Mouse (Mus musculus): ENCODE measurements around the gene Slc39a2. TPM values are rescaled to one million over a fixed set of nuclear protein-coding genes. Genes with fewer than 3 reads are reported as not detected.

Slc39a2 gene
- total RNA-seq, 1 experiment, result 0.49 TPM

GRCm38 (mm10) chr14:51930824-51931223, 38.1 kb downstream of the Slc39a2 start:
- peak; percentile 57 for DNase-seq (ENCODE audit: low read depth, low spot score)
- Histone ChIP-seq H3K36me3 (ENCODE audit: control insufficient read depth, insufficient read depth, low read length, poor library complexity, severe bottlenecking) (no peaks in the 10 kb centered on the region), H3K4me3 (ENCODE audit: insufficient read depth in 1 of 2, low read depth in 1 of 2, low read length in 2 of 2, poor library complexity in 1 of 2, severe bottlenecking in 1 of 2) (no peak overlapping the region), H3K9ac (ENCODE audit: insufficient read depth, low read depth, low read length, poor library complexity, severe bottlenecking) (no peak overlapping the region), H3K4me1 (ENCODE audit: control insufficient read depth in 2 of 2, insufficient read depth in 2 of 2, low read length in 2 of 2, poor library complexity in 1 of 2) (no peaks in the 10 kb centered on the region), H3K27ac (ENCODE audit: insufficient read depth, low read depth, low read length, poor library complexity, severe bottlenecking) (no peak overlapping the region), H3K9me3 (ENCODE audit: control insufficient read depth, insufficient read depth, low read depth, low read length) (no peaks in the 10 kb centered on the region)
- in situ Hi-C loops (cut with MboI; ENCODE audit: low sequenced_read_pairs in 2 of 2, unreplicated experiment in 2 of 2), result no loop called here
- TF ChIP-seq ZC3H11A (IDR thresholded peaks at IDR 0.05; ENCODE audit: borderline replicate concordance, low read depth, low read length) (0 out of 2 replicates have a peak, but pooled peaks have one; percentile 11), ZNF384 (IDR thresholded peaks at IDR 0.05; ENCODE audit: low read depth, low read length) (no peak)

- Histone ChIP-seq H3K27ac (ENCODE audit: insufficient read depth, low read depth, low read length, poor library complexity, severe bottlenecking) (no peak overlapping the region), H3K9ac (ENCODE audit: insufficient read depth, low read depth, low read length, poor library complexity, severe bottlenecking) (no peak overlapping the region), H3K36me3 (ENCODE audit: control insufficient read depth, insufficient read depth, low read length, poor library complexity, severe bottlenecking) (no peaks in the 10 kb centered on the region), H3K9me3 (ENCODE audit: control insufficient read depth, insufficient read depth, low read depth, low read length) (no peaks in the 10 kb centered on the region), H3K4me1 (ENCODE audit: control insufficient read depth in 2 of 2, insufficient read depth in 2 of 2, low read length in 2 of 2, poor library complexity in 1 of 2) (no peaks in the 10 kb centered on the region), H3K4me3 (ENCODE audit: insufficient read depth in 1 of 2, low read depth in 1 of 2, low read length in 2 of 2, poor library complexity in 1 of 2, severe bottlenecking in 1 of 2) (no peak overlapping the region)
- TF ChIP-seq HCFC1 (IDR thresholded peaks at IDR 0.05; ENCODE audit: borderline replicate concordance, insufficient read depth, low read length) (no peak), ZC3H11A (IDR thresholded peaks at IDR 0.05; ENCODE audit: borderline replicate concordance, low read depth, low read length) (no peak), CHD2 (IDR thresholded peaks at IDR 0.05; ENCODE audit: low read depth, low read length) (no peak), ZNF384 (IDR thresholded peaks at IDR 0.05; ENCODE audit: low read depth, low read length) (no peak), MAFK (IDR thresholded peaks at IDR 0.05; ENCODE audit: insufficient read depth, low read depth, low read length) (no peak)
- in situ Hi-C loops (cut with MboI; ENCODE audit: low sequenced_read_pairs in 2 of 2, unreplicated experiment in 2 of 2), result no loop called here
- no peak for DNase-seq (ENCODE audit: low read depth, low spot score)
Measured at GRCm38 (mm10) chr14:51932092-51933020, 39.7 kb downstream of the Slc39a2 start.

- Histone ChIP-seq H3K36me3 (ENCODE audit: control insufficient read depth, insufficient read depth, low read length, poor library complexity, severe bottlenecking) (no peaks in the 10 kb centered on the region), H3K9ac (ENCODE audit: insufficient read depth, low read depth, low read length, poor library complexity, severe bottlenecking) (no peak overlapping the region), H3K9me3 (ENCODE audit: control insufficient read depth, insufficient read depth, low read depth, low read length) (no peaks in the 10 kb centered on the region), H3K4me3 (ENCODE audit: insufficient read depth in 1 of 2, low read depth in 1 of 2, low read length in 2 of 2, poor library complexity in 1 of 2, severe bottlenecking in 1 of 2) (no peak overlapping the region), H3K27ac (ENCODE audit: insufficient read depth, low read depth, low read length, poor library complexity, severe bottlenecking) (no peak overlapping the region), H3K4me1 (ENCODE audit: control insufficient read depth in 2 of 2, insufficient read depth in 2 of 2, low read length in 2 of 2, poor library complexity in 1 of 2) (peaks cover 2 to 6% of the 10 kb centered on the region in 2 experiments; a peak in 2 of 4 replicates)
- no peak for DNase-seq (ENCODE audit: low read depth, low spot score)
- in situ Hi-C loops (cut with MboI; ENCODE audit: low sequenced_read_pairs in 2 of 2, unreplicated experiment in 2 of 2), result no loop called here
- no peak for TF ChIP-seq HCFC1 (IDR thresholded peaks at IDR 0.05; ENCODE audit: borderline replicate concordance, insufficient read depth, low read length)
- TF ChIP-seq MAFK (IDR thresholded peaks at IDR 0.05; ENCODE audit: insufficient read depth, low read depth, low read length), result no peak
- no peak for TF ChIP-seq CHD2 (IDR thresholded peaks at IDR 0.05; ENCODE audit: low read depth, low read length)
- TF ChIP-seq ZNF384 (IDR thresholded peaks at IDR 0.05; ENCODE audit: low read depth, low read length), result no peak
- no peak for TF ChIP-seq ZC3H11A (IDR thresholded peaks at IDR 0.05; ENCODE audit: borderline replicate concordance, low read depth, low read length)
Measured at GRCm38 (mm10) chr14:51939005-51939404, 46.3 kb downstream of the Slc39a2 start.

GRCm38 (mm10) chr14:51940944-51941560, 48.4 kb downstream of the Slc39a2 start:
- H3K4me1 ChIP-seq (ENCODE audit: control insufficient read depth in 2 of 2, insufficient read depth in 2 of 2, low read length in 2 of 2, poor library complexity in 1 of 2), result peaks cover 2 to 6% of the 10 kb centered on the region in 2 experiments; a peak in 2 of 4 replicates
- in situ Hi-C loops (cut with MboI; ENCODE audit: low sequenced_read_pairs in 2 of 2, unreplicated experiment in 2 of 2), result no loop called here
- no peak overlapping the region for H3K9ac ChIP-seq (ENCODE audit: insufficient read depth, low read depth, low read length, poor library complexity, severe bottlenecking)
- no peak for TF ChIP-seq ZNF384 (IDR thresholded peaks at IDR 0.05; ENCODE audit: low read depth, low read length)
- no peak for TF ChIP-seq CHD2 (IDR thresholded peaks at IDR 0.05; ENCODE audit: low read depth, low read length)
- TF ChIP-seq ZC3H11A (IDR thresholded peaks at IDR 0.05; ENCODE audit: borderline replicate concordance, low read depth, low read length), result no peak
- H3K36me3 ChIP-seq (ENCODE audit: control insufficient read depth, insufficient read depth, low read length, poor library complexity, severe bottlenecking), result no peaks in the 10 kb centered on the region
- H3K9me3 ChIP-seq (ENCODE audit: control insufficient read depth, insufficient read depth, low read depth, low read length), result no peaks in the 10 kb centered on the region
- no peak overlapping the region for H3K4me3 ChIP-seq (ENCODE audit: insufficient read depth in 1 of 2, low read depth in 1 of 2, low read length in 2 of 2, poor library complexity in 1 of 2, severe bottlenecking in 1 of 2)
- H3K27ac ChIP-seq (ENCODE audit: insufficient read depth, low read depth, low read length, poor library complexity, severe bottlenecking), result no peak overlapping the region
- peak; percentile 51 for DNase-seq (ENCODE audit: low read depth, low spot score)

Data from ES-E14 (cell line).